Mouse (Mus musculus) effector memory CD4-positive, alpha-beta T cell, adult 7 months (primary cell): Measurements from ENCODE around the gene Csn3. TPM values are rescaled to one million over a fixed set of nuclear protein-coding genes. Genes with fewer than 3 reads are reported as not detected.

Experiments used
- polyA plus RNA-seq: library from polyadenylated mRNA; unstranded; fragments of 100-300 nt; shearing (Covaris generic); gene quantifications from one replicate; pipeline ENCODE4 v1.2.1, GENCODE M21; 2017

Csn3 gene
- not detected for polyA plus RNA-seq

GRCm38 (mm10) chr5:87925372-87925771 lies at the start of gene Csn3:
Gene Csn3 (plus strand): TSS chr5:87925579.

GRCm38 (mm10) chr5:87884729-87885128 lies 40.6 kb upstream of the Csn3 start, which contains the start of gene Odam:
Gene Odam (plus strand): TSS chr5:87885029.

GRCm38 (mm10) chr5:87969201-87969600 lies 43.8 kb downstream of the Csn3 start, which contains the start of the genes 2310003L06Rik and Gm28434:
Gene 2310003L06Rik (plus strand): TSS chr5:87969459.
Gene Gm28434 (plus strand): TSS chr5:87969517.

GRCm38 (mm10) chr5:87979139-87979538 lies 53.8 kb downstream of the Csn3 start, which contains the start of gene Cabs1:
Gene Cabs1 (plus strand): TSS chr5:87979439.

Other genes starting within 250 kb of the Csn3 start
- gene Csn2, start 225.9 kb upstream of the Csn3 start, polyA plus RNA-seq, result not detected
- not detected for gene Csn1s2a, start 151.0 kb upstream of the Csn3 start, polyA plus RNA-seq
- gene Csn1s2b, start 117.5 kb upstream of the Csn3 start, polyA plus RNA-seq, result not detected
- gene Prr27, start 99.9 kb upstream of the Csn3 start, polyA plus RNA-seq, result not detected
- gene Odam, start 40.5 kb upstream of the Csn3 start, polyA plus RNA-seq, result not detected
- not detected for gene 2310003L06Rik, start 43.9 kb downstream of the Csn3 start, polyA plus RNA-seq
- not detected for gene Gm28434, start 43.9 kb downstream of the Csn3 start, polyA plus RNA-seq
- gene Cabs1, start 53.9 kb downstream of the Csn3 start, polyA plus RNA-seq, result not detected
- gene Smr3a, start 77.0 kb downstream of the Csn3 start, polyA plus RNA-seq, result not detected
- gene Smr2, start 161.0 kb downstream of the Csn3 start, polyA plus RNA-seq, result not detected
- gene Gm11116, start 186.0 kb downstream of the Csn3 start, polyA plus RNA-seq, result not detected
- not detected for gene Gm11115, start 228.5 kb downstream of the Csn3 start, polyA plus RNA-seq